Mouse (Mus musculus) liver, adult 2 months (tissue): ENCODE data around the gene Tlr9.

Experiments
- CTCF ChIP-seq: fragments of 200-500 bp; IDR thresholded peaks from 2 replicates; pipeline ENCODE4 v1.5.1; 2011; ENCODE audit warnings: low read depth, low read length, control low read depth
- POLR2A ChIP-seq: fragments of 200-500 bp; IDR thresholded peaks from 2 replicates; pipeline ENCODE4 v1.6.1; 2011; ENCODE audit warnings: low read length, control low read depth; ENCODE audit not compliant: insufficient read depth; ENCODE audit errors: extremely low read depth

DNA sequence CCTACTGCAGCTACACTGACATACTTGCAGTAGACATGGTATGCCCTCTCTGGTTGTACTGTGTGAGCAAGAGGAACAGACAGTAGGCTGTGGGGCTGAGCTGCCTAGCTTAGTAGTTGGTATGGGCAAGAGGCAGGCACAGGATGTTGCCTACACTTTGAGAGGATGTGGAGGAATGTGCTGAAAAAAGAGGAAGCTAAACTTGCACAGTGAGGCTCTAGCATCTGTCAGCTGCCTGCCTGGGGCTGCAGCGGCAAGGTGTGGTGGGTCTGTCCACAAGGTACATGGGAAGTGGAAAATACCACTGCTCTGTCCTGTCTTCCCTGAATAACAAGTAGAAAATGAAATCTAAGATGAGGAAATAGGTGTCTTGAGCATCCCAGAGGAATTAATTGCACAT lies 29.4 kb upstream of the Tlr9 start:
- no peak for TF ChIP-seq CTCF
- no peak for TF ChIP-seq POLR2A
